Mouse (Mus musculus) heart, embryonic 11.5 days (tissue): Measurements from ENCODE around the gene Ccdc186. TPM values are rescaled to one million over a fixed set of nuclear protein-coding genes. Genes with fewer than 3 reads are reported as not detected.
A peak's percentile ranks its signal among the peaks of the same experiment; 100 is the strongest.
"Not testable (repeated sequence)": the region's sequence is repeated elsewhere in the genome, so short reads cannot be mapped to it uniquely, and the experiment has no call there.

Experiments used
- ATAC-seq: fragments of 200-750 bp; cut with Nextera tagmentation; replicated peaks from 2 replicates; pipeline ENCODE4 v1.8.0; 2017; ENCODE audit warnings: moderate library complexity; ENCODE audit not compliant: insufficient number of reproducible peaks, low FRiP score, low TSS enrichment
- H3K27ac ChIP-seq: fragments of 300-500 bp; sonication (generic); 2 replicates; pipeline ENCODE4 v1.5.1; 2014; ENCODE audit warnings: mild to moderate bottlenecking, low read depth, low read length
- H3K27me3 ChIP-seq: fragments of 300-500 bp; sonication (generic); 2 replicates; pipeline ENCODE4 v1.6.1; 2014; ENCODE audit warnings: mild to moderate bottlenecking, low read length, mixed read lengths; ENCODE audit not compliant: control insufficient read depth, insufficient read depth
- H3K36me3 ChIP-seq: fragments of 300-500 bp; sonication (generic); 2 replicates; pipeline ENCODE4 v1.6.1; 2014; ENCODE audit warnings: mild to moderate bottlenecking, low read length, moderate library complexity, mixed read lengths; ENCODE audit not compliant: control insufficient read depth, insufficient read depth
- H3K4me1 ChIP-seq: fragments of 300-500 bp; sonication (generic); 2 replicates; pipeline ENCODE4 v1.6.1; 2014; ENCODE audit warnings: low read length; ENCODE audit not compliant: control insufficient read depth, insufficient read depth
- H3K4me2 ChIP-seq: fragments of 300-500 bp; sonication (generic); 2 replicates; pipeline ENCODE4 v1.6.1; 2014; ENCODE audit warnings: mild to moderate bottlenecking, moderate library complexity
- H3K4me3 ChIP-seq: fragments of 300-500 bp; sonication (generic); 2 replicates; pipeline ENCODE4 v1.5.1; 2014; ENCODE audit warnings: low read depth, low read length
- H3K9ac ChIP-seq: fragments of 300-500 bp; sonication (generic); 2 replicates; pipeline ENCODE4 v1.6.1; 2014; ENCODE audit warnings: mild to moderate bottlenecking, low read depth, low read length, moderate library complexity
- H3K9me3 ChIP-seq: fragments of 300-500 bp; sonication (generic); replicated peaks from 2 replicates; pipeline ENCODE4 v1.6.1; 2016; ENCODE audit warnings: low read length; ENCODE audit not compliant: control insufficient read depth
- WGBS: fragments of 180-500 bp; shearing (Covaris S2); extraction: QIAGEN DNeasy Blood & Tissue Kit; methylation state at CpG from one replicate; pipeline ENCODE4 v1.1.7; 2014; ENCODE audit not compliant: insufficient replicate concordance; 5-methylcytosine and 5-hydroxymethylcytosine counted together
- polyA plus RNA-seq: library from polyadenylated mRNA; unstranded; fragments of >200 nt; fragmentation: Nextera tagmentation; extraction: Ambion mirVana; gene quantifications from 2 replicates; pipeline ENCODE4 v1.2.1, GENCODE M21; 2014

Gene Ccdc186
- polyA plus RNA-seq, 1 experiment from 2014 or later: 15.5 TPM

DNA sequence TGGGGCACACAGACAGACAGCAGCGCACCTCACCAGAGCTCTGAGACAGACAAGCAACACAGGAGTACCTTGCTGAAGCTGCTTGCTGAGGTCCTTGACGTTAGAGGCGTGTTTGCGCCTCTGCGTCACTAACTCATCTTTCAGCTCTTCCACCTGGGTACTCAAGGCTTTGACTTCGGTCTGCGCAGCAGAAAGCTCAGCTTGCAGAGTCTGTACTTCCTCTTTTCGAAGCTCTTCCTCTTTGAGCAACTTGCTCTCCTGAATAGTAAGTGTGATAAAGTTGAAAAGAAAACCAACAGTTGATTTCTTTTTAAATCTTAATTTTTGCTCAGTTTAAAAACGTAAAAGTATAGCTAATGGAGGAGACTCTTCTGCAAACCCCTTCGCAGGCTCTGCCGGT is 24.6 kb downstream of the Ccdc186 start:
- Histone ChIP-seq H3K9ac (no peak overlapping the region), H3K9me3 (no peaks in the 10 kb centered on the region), H3K36me3 (peaks cover 21% of the 10 kb centered on the region), H3K4me1 (peaks cover 24% of the 10 kb centered on the region), H3K27ac (no peak overlapping the region), H3K4me3 (no peak overlapping the region), H3K4me2 (no peak overlapping the region), H3K27me3 (no peaks in the 10 kb centered on the region)
- 91% methylated on average over 11 of the region's 11 CpGs for WGBS
- ATAC-seq: no peak

DNA sequence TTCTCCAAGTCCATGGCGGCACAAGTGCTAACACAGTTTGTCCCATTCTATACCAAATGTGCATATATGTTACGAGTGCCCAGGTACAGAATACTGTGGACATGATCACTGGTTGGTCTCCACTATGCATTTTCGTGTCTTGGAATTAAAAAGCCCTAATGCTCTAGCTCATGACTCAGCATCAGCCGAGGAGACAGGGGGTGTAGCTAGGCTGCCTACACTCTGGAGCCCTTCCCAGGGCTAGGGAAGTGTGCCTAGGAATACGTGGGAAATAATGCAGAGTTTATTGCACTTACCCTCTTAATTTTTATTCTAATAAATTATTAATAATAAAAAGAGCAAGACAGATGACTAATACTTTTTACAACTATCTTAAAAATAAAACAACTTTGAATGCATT is 33.0 kb downstream of the Ccdc186 start:
- 90% methylated on average over 5 of the region's 5 CpGs for WGBS
- Histone ChIP-seq H3K4me2 (no peak overlapping the region), H3K4me1 (no peaks in the 10 kb centered on the region), H3K9ac (no peak overlapping the region), H3K36me3 (peaks cover 10% of the 10 kb centered on the region), H3K9me3 (no peaks in the 10 kb centered on the region), H3K27me3 (no peaks in the 10 kb centered on the region), H3K4me3 (no peak overlapping the region), H3K27ac (no peak overlapping the region)
- no peak for ATAC-seq

- Histone ChIP-seq H3K4me1 (no peaks in the 10 kb centered on the region), H3K4me3 (no peak overlapping the region), H3K27ac (no peak overlapping the region), H3K9ac (no peak overlapping the region), H3K36me3 (peaks cover 10% of the 10 kb centered on the region), H3K4me2 (no peak overlapping the region), H3K27me3 (no peaks in the 10 kb centered on the region), H3K9me3 (no peaks in the 10 kb centered on the region)
- no peak for ATAC-seq
- WGBS: 86% methylated on average over 7 of the region's 7 CpGs
Observed at GRCm38 (mm10) chr19:56787911-56788310, 34.1 kb downstream of the Ccdc186 start.

DNA sequence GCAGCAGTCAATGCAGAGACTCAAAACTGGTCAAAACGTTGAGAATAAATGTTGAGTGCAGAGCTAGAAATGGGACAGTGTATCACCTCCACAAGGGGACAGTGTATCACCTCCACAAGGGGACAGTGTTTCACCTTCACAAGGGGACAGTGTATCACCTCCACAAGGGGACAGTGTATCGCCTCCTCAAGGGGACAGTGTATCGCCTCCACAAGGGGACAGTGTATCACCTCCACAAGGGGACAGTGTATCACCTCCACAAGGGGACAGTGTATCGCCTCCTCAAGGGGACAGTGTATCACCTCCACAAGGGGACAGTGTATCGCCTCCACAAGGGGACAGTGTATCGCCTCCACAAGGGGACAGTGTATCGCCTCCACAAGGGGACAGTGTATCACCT is 43.5 kb downstream of the Ccdc186 start:
- WGBS: 89% methylated on average over 7 of the region's 7 CpGs
- not testable (repeated sequence) for H3K4me3 ChIP-seq, H3K4me2 ChIP-seq, H3K36me3 ChIP-seq, H3K9me3 ChIP-seq, H3K27me3 ChIP-seq, H3K27ac ChIP-seq, ATAC-seq, H3K9ac ChIP-seq
- peaks cover 33% of the 10 kb centered on the region for H3K4me1 ChIP-seq

GRCm38 (mm10) chr19:56776719-56777382 is 45.1 kb downstream of the Ccdc186 start:
- H3K36me3 ChIP-seq: no peaks in the 10 kb centered on the region
- 21% methylated on average over 16 of the region's 16 CpGs for WGBS
- ATAC-seq: no peak
- peaks cover 33% of the 10 kb centered on the region for H3K4me1 ChIP-seq
- peak overlapping the region; percentile 72 for H3K4me2 ChIP-seq
- H3K9ac ChIP-seq: no peak overlapping the region
- H3K9me3 ChIP-seq: no peaks in the 10 kb centered on the region
- peaks cover 2% of the 10 kb centered on the region; the same call in 1 of the 2 replicates for H3K27me3 ChIP-seq
- H3K4me3 ChIP-seq: peak overlapping the region; percentile 6; the same call in 1 of the 2 replicates
- H3K27ac ChIP-seq: no peak overlapping the region

DNA sequence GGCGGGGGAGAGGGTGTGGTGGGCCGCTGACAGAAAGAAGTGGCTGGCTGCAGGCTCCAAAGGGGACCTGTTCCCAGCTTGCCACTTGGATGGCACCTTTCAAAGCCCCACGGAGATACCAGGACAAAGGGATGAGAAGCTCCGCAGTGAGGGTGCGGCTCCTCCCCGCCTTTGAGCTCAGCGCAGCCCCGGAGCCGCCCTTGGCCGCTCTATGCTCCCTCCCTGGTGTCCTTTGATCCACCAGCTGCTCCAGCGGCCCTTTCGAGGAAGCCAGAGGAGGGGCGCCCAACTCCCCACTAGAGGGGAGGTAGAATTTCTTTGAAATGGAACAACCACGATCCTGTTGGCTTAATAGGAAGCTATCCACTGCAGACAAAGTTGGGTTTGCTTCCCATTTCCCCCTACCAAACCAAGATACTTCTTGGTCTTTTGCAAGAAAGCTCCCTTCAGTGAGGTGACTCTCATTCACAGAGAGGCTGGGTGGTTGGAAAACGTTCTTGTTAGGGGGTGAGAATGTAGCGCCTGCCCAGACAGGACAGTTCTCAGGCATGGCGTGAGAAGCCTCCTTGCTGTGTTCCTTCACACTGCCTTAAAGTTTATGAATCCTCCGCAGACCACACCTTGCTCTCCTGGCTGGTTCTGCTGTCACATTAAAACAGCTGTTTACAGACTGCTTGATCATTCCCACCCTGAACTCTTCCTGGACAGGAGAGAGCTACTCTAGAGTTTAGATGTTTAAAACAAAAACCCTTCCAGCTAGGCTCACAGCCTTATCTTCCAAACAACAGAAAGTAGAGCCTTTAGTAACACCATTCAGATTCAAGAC is 45.9 kb downstream of the Ccdc186 start:
- ATAC-seq: no peak
- H3K27me3 ChIP-seq: peaks cover 2% of the 10 kb centered on the region; the same call in 1 of the 2 replicates
- no peak overlapping the region for H3K27ac ChIP-seq
- H3K4me3 ChIP-seq: peak overlapping the region; percentile 36
- peak overlapping the region; percentile 72 for H3K4me2 ChIP-seq
- H3K9me3 ChIP-seq: no peaks in the 10 kb centered on the region
- peak overlapping the region; percentile 34; the same call in 1 of the 2 replicates for H3K9ac ChIP-seq
- H3K36me3 ChIP-seq: no peaks in the 10 kb centered on the region
- peaks cover 33% of the 10 kb centered on the region for H3K4me1 ChIP-seq
- 4% methylated on average over 18 of the region's 18 CpGs for WGBS

DNA sequence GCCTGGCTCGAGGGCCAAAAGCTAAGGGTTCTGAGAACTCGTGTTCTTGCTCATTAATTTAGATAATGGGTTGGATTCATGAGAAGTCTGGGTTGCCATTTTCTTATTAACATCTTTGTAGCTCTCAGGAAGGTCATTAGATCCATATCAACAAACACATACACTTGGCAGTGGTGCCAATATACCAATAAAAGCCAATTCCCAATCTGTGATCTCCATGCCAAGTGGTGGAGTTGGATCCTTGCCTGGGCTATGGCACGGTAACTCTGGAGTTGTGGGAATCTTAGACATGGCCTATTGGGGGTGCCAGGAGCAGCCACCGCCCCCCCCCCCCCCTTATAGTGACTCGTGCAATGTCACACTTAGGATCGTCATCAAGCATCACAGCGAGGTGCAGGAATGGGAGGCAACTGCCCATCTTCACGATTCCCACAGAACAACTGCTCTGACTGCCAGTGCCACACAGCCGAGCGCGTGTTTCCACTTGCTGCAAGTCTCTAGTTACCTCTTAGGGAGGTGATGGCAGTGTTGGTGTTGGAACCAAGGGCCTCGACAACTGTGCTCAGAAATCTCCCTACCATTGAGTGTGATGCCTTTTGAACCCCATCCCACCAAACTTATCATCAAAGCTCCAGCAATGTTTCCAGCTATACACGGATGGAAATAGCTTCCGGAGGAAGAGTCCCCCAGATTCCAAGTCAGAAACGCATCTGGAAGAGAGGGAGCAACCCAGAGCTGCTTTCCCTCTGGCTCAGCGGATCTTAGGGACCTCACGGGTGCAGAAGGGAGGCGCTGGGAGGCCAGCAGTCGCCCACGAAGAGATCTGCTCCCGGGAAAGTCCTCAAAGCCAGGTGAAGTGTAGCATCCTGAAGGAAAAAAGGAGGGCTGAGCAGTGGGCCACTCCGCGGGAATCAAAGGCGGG is 46.8 kb downstream of the Ccdc186 start:
- H3K9ac ChIP-seq: peak overlapping the region; percentile 34; the same call in 1 of the 2 replicates
- H3K4me1 ChIP-seq: peaks cover 33% of the 10 kb centered on the region

DNA sequence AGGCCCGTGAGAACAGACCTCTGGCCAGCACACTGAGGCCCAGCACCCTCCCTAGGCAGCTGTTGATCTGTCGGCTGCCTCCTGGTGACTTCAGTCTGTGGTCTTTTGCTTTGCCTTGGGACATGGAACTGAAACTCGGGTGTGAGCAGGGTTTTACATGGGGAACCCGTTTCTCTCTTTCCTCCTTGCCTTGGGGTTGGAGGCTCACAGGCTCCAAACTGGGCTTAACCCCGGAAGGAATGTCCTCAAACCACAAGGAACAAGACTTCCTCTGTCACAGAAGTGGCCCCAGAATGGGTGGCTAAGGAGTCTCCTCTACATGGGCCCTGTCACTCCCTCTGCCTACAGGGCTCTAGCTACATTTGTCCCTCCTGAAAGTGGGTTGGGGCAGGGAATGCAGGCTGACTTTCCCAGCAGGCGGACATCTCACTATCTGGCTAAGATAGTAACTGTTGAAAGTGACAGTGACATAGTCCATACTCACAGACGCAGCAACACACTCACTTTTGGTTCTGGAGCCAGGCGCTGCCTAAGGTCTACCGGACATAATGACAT is 47.5 kb downstream of the Ccdc186 start:
- peaks cover 2% of the 10 kb centered on the region; the same call in 1 of the 2 replicates for H3K27me3 ChIP-seq
- no peaks in the 10 kb centered on the region for H3K36me3 ChIP-seq
- peak overlapping the region; percentile 82 for H3K27ac ChIP-seq
- no peak overlapping the region for H3K9ac ChIP-seq
- ATAC-seq: peak; percentile 65
- 24% methylated on average over 9 of the region's 9 CpGs for WGBS
- H3K4me2 ChIP-seq: peak overlapping the region; percentile 9; the same call in 1 of the 2 replicates
- H3K4me1 ChIP-seq: peaks cover 33% of the 10 kb centered on the region
- no peaks in the 10 kb centered on the region for H3K9me3 ChIP-seq
- H3K4me3 ChIP-seq: no peak overlapping the region

More for the DNA sequence above, 46.8 kb downstream of the Ccdc186 start:
- Histone ChIP-seq H3K36me3 (no peaks in the 10 kb centered on the region), H3K4me2 (peak overlapping the region; percentile 72), H3K27me3 (peaks cover 2% of the 10 kb centered on the region; the same call in 1 of the 2 replicates), H3K9me3 (no peaks in the 10 kb centered on the region), H3K4me3 (peak overlapping the region; percentile 36), H3K27ac (0 out of 2 replicates have a peak overlapping the region, but pooled peaks have one; percentile 82)
- no peak for ATAC-seq
- 19% methylated on average over 24 of the region's 24 CpGs for WGBS
